18 mouse cellular contexts compared by ENCODE assay signal in genomic region chr15:13097861-13098260, GRCm38 (mm10).
"Had no signal": no experiment of that assay in that cellular context is flagged by ENCODE, and none has a peak within 500 bp of the region (broad histone marks: within the 10 kb centered on the region; RNA-seq: fewer than 3 reads in every experiment).

No protein-coding gene starts in this region.

- H3K4me1 ChIP-seq: kidney, embryonic 15.5 days; liver, embryonic 13.5 days; neural tube, embryonic 13.5 days; stomach, embryonic 15.5 days had no signal

- H3K9ac ChIP-seq: kidney, embryonic 15.5 days; liver, embryonic 13.5 days; midbrain, embryonic 15.5 days; neural tube, embryonic 13.5 days; stomach, embryonic 15.5 days had no signal

- H3K9me3 ChIP-seq: kidney, embryonic 15.5 days; liver, embryonic 13.5 days; midbrain, embryonic 15.5 days; neural tube, embryonic 13.5 days; stomach, embryonic 15.5 days had no signal

- H3K36me3 ChIP-seq: kidney, embryonic 15.5 days; liver, embryonic 13.5 days; midbrain, embryonic 15.5 days; neural tube, embryonic 13.5 days; stomach, embryonic 15.5 days had no signal

- ATAC-seq: midbrain, embryonic 15.5 days had no signal

- H3K27me3 ChIP-seq: kidney, embryonic 15.5 days; liver, embryonic 13.5 days; midbrain, embryonic 15.5 days; neural tube, embryonic 13.5 days; stomach, embryonic 15.5 days had no signal

- DNase-seq: kidney, postnatal 10 days; kidney, postnatal 36 days; liver, embryonic 13.5 days; lung, adult 2 months; lung, postnatal 14 days; lung, postnatal 4 days; retina, postnatal 1 day; right cerebral cortex, postnatal 25 days; spleen, adult 18-20 months; thymus, adult 2 months; thymus, postnatal 14 days; thymus, postnatal 4 days had no signal

- H3K4me2 ChIP-seq: kidney, embryonic 15.5 days; liver, embryonic 13.5 days; midbrain, embryonic 11.5 days; midbrain, embryonic 15.5 days; neural tube, embryonic 13.5 days; stomach, embryonic 15.5 days had no signal

- H3K27ac ChIP-seq: kidney, embryonic 15.5 days; liver, embryonic 13.5 days; midbrain, embryonic 15.5 days; neural tube, embryonic 13.5 days; stomach, embryonic 15.5 days had no signal

- H3K4me3 ChIP-seq: kidney, embryonic 15.5 days; liver, embryonic 13.5 days; midbrain, embryonic 15.5 days; myocyte; neural tube, embryonic 13.5 days; stomach, embryonic 15.5 days had no signal
